Mouse (Mus musculus) kidney, postnatal 36 days (tissue): ENCODE measurements around the gene Vmn2r4.
A peak's percentile ranks its signal among the peaks of the same experiment; 100 is the strongest.
"Not testable (repeated sequence)": the region's sequence is repeated elsewhere in the genome, so short reads cannot be mapped to it uniquely, and the experiment has no call there.

ENCODE experiments used
- DNase-seq, 2 experiments: peaks; one replicate each; pipeline ENCODE4 v3.0.0; 2021 to 2022; ENCODE audit warnings: mixed read lengths in 2 of 2

Gene Vmn2r4

DNA sequence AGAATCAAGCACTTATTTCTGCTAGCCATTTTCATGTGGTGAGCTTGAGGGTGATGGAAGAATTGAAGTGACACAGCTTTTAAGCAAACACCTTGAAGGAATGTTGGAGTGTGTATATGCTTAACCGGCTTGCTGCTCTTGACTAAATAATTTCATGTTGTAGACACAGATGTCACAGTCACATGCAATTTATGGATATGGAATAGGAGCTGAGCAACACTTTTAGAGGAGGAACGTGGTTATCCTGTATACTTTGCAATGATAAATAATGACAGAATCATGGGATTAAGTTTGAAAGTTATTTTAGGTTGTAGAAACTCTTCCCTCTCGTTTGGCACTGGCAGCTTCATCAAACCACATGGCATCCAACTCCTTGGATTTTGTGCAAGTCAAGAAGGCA is at the start of gene Vmn2r4:
TSS of gene Vmn2r4 (minus strand) at position 101 of the 400 bp plus-strand sequence.
- not testable (repeated sequence) for DNase-seq

DNA sequence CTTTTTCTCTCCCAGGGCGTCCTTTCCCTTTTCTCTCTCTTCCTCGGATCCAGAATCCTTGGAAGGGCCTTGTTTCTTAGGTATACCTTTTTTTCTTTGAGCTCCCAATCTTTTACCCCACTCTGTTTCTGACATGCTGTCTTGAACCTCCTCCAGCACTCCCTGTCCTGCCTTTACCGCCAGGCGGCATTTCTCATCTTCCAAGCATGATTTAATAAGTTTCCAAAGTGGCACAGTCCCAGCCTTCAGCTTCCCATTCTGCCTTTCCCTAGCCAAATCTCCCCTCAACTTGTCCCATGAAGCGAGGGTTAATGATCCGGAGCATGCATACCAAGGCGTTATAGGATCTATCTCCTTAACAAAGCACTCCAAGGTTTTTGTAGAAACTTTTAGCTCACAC is 19.1 kb upstream of the Vmn2r4 start:
- peak; percentile 4 to 63 for DNase-seq

GRCm38 (mm10) chr3:64428117-64428798 is 13.1 kb upstream of the Vmn2r4 start:
- not testable (repeated sequence) for DNase-seq

GRCm38 (mm10) chr3:64422141-64422540 is 7.0 kb upstream of the Vmn2r4 start:
- DNase-seq, result not testable (repeated sequence)

GRCm38 (mm10) chr3:64417477-64417876 is 2.3 kb upstream of the Vmn2r4 start:
- not testable (repeated sequence) for DNase-seq

DNA sequence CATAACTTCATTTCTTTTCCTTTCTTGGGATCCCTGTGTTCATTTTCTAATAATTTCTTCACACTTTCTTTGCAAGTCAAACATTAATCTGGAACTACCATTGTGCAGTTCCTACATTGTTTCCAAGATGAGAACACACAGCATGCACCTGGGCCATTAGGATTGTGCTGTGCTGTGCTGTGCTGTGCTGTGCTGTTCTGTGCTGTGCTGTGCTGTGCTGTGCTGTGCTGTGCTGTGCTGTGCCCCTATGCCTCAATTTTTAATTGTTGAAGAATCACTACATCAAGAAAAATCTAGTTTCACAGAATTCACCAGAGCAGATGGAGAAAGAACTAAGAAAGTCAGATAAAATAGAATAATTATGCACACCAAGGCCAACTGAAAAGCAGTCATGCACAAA is 915 bp downstream of the Vmn2r4 start:
- DNase-seq, result not testable (repeated sequence)

GRCm38 (mm10) chr3:64359286-64360035 is 55.7 kb downstream of the Vmn2r4 start:
- DNase-seq, result no peak
